Mouse (Mus musculus): ENCODE results near the gene Nos1ap.

Nos1ap gene

GRCm38 (mm10) chr1:170588353-170588752, 1.3 kb downstream of the Nos1ap start:
- no peak for DNase-seq (ENCODE audit: low spot score in 2 of 2)

DNA sequence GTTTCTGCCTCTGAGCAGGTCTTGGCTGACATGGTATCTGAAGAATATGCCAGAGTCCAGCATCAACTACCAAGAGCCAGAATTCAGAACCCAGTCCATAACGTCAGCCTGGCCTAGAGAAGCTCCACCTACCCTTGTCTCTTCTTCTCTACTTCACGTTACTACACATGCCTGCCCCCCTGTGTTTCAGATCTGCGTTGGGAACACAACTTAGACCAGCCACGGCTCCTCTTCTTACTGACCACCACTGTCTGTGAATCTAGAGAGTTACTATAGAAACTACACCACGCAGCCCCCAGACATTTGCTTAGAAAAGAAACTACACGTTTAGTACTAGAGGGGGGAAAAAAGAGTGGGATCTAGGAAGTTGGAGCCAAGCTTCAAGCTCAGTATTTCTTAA, 2.9 kb downstream of the Nos1ap start:
- peak; percentile 61 to 78 for DNase-seq (ENCODE audit: low spot score in 2 of 2)

DNA sequence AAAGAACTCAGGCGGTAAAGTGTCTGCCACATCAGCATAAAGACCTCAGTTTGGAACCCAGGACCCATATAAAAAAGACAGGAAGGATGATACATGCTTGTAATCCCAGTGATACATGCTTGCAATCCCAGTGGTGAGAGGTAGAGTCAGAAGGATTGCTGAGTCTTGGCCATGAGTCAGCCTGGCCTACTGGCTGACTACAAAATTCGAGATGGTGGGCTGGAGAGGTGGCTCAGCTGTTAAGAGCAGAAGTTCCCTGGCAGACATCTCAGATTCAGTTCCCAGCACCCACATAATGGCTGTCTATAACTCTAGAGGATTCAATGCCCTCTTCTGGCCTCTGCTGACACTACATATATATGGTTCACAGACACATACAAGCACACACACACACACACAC, 5.7 kb downstream of the Nos1ap start:
- DNase-seq (ENCODE audit: low spot score in 2 of 2), result no peak

DNA sequence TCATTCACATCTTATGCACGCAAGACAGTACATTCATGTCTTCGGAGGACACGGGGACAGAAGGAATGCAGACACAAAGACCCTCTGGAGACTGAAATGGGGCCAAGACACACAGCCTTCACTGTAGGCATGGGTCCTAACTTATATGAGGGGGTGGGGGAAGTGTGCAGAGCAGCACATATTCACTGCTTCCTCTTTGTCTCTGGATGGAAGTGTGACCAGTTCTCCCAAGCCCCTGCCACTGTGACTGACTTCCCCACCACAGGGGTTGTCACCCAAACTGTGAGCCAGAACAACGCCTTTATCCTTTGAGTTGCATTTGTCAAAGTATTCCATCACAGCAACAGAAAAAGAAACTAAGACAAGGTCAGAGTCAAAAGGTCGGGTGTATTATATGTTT, 7.3 kb downstream of the Nos1ap start:
- DNase-seq (ENCODE audit: low spot score in 2 of 2), result no peak

GRCm38 (mm10) chr1:170580485-170581110, 9.1 kb downstream of the Nos1ap start:
- no peak for DNase-seq (ENCODE audit: low spot score in 2 of 2)

DNA sequence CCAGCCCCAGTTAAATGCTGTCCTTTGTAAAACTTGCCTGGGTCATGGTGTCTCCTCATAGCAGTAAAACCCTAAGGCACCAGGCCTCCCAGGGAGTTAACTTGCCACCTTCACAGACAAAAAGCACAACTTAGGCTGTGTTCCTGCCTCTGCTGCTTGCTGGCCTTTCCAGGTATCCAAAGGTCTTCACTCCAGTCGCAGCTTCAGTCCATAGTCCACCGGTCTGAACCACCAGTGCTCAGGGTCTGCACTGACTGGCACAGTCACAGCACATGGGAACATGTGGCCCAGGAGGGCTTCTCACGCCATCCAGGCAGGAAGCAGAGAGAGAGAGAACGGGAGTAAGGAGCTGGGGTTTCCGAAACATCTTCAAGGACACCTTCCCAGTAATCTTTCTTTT, 10.2 kb downstream of the Nos1ap start:
- DNase-seq (ENCODE audit: low spot score in 2 of 2), result no peak

GRCm38 (mm10) chr1:170579063-170579462, 10.6 kb downstream of the Nos1ap start:
- DNase-seq (ENCODE audit: low spot score in 2 of 2), result no peak

DNA sequence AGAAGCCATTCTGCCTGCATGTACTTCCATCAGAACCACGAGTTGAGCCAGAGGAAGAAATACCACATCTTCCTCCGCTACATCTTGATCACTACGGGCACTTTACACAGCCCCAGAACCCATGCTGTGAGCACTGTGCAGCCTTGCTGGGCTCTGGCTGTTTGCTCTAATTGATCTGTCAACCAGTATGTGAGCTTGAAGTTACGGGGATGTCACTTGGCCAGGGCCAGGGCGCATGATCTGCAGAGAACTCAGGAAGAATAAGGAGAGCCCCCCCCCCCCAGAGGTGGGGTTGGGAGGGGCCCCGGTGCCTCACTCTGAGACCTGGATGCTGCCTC, 13.0 kb downstream of the Nos1ap start:
- DNase-seq (ENCODE audit: low spot score in 2 of 2), result no peak

DNA sequence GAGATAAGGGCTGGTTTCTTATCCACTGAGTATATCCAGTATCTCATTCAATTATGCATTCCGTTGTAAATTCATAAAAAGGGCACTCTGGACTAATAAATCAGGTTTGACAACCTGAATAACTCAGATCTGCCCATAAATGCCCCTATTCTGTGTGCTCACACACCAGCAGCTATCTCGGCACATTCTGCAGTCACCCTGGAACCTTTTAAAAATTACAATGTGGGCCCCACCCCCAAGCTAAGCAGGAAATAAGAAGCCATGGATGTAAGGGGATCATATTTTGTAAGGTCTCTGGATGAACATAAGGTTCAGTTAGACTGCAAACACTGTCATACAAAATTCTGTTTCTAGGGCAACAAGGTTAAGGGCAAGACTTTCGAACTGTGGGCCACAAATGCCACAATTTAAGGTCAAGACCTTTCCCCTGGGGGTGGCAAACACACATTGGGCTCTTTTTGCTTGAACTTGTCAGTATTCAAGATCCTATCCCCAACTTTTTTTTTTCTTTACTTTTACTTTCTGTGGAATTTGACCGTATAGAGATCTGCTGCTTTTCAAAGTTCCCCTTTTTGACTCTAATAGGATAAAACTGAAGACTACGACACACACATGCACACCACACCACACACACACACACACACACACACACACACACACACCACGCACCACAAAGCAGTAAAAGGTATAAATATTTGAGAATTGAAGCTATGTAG, 13.5 kb downstream of the Nos1ap start:
- DNase-seq (ENCODE audit: low spot score in 2 of 2), result no peak

GRCm38 (mm10) chr1:170573117-170573516, 16.5 kb downstream of the Nos1ap start:
- DNase-seq (ENCODE audit: low spot score in 2 of 2), result no peak

DNA sequence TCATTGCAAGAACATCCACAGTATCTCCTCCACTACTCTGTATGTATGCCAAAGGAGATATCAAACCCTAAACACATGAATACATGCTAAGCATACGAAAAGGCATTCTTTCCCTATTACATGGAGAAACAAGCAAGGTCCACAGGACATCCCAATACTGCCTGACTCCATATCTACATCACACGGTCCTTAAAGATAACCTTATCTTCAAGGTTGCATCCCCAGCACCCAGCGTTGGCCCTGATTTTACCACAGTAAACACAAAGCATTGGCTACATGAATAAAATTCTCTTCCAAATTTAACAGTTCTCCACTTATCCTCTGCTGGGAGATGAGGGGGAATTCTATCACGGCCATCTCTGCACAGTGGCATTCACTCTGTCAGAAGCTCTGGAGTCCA, 22.7 kb downstream of the Nos1ap start:
- no peak for DNase-seq (ENCODE audit: low spot score in 2 of 2)

GRCm38 (mm10) chr1:170566538-170566937, 23.1 kb downstream of the Nos1ap start:
- no peak for DNase-seq (ENCODE audit: low spot score in 2 of 2)

DNA sequence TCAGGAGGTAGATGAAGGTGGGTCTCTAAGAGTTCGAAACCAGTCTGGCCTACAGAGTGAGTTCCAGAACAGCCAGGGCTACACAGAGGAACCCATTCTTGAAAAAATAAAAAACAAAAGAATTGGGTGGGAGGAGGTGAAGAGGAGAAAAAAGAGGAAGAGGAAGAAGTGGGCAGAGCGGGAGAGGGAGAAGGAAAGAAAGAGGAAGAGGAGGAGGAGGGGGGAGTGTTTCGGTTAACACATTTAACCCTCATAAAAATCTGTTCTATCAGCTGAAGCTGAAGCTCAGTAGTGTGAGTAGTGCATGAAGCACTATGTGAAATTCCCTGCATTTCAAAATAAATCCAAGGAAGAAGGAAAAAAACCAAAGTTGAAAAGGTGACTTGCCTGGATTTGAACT, 24.7 kb downstream of the Nos1ap start:
- DNase-seq (ENCODE audit: low spot score in 2 of 2), result no peak

DNA sequence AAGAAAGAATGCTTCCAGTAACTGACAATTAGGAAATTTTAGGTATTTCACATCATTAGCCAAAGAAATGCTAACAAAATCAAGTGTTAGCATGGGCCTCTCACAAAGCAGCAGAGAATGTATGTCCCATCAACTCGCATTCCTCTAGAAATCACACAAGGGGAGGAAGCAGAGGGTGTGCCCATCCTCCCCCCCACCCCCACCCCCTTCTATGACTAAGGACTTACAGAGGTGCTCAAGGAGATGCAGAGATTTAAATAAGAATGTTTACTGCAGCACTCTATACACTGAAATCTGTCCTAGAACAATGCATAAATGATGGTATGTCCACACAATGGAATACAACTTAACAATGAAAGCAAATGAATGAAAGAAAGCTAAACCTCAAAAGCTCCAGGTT, 27.2 kb downstream of the Nos1ap start:
- DNase-seq (ENCODE audit: low spot score in 2 of 2), result no peak

GRCm38 (mm10) chr1:170560768-170561167, 28.9 kb downstream of the Nos1ap start:
- no peak for DNase-seq (ENCODE audit: low spot score in 2 of 2)

DNA sequence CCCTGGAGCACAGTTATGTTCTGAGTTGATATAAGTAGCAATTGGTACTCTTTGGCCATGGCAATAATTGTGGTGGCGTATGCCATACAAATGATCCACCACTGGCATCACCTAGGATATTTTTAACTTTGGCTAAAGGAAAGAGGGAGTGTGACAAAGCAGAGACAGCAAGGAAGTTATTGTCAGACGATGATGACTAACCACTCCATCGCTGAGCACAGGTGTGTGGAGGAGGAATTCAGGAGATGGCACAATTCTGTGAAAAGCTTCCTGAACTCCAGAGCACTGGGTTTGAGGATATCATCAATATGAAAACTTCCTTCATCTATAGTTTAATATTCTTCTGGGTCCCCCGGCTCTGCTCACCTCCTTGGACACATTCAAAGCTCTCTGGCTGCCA, 31.7 kb downstream of the Nos1ap start:
- no peak for DNase-seq (ENCODE audit: low spot score in 2 of 2)

- DNase-seq (ENCODE audit: low spot score in 2 of 2), result no peak
Measured at GRCm38 (mm10) chr1:170556696-170557095, 33.0 kb downstream of the Nos1ap start.

DNA sequence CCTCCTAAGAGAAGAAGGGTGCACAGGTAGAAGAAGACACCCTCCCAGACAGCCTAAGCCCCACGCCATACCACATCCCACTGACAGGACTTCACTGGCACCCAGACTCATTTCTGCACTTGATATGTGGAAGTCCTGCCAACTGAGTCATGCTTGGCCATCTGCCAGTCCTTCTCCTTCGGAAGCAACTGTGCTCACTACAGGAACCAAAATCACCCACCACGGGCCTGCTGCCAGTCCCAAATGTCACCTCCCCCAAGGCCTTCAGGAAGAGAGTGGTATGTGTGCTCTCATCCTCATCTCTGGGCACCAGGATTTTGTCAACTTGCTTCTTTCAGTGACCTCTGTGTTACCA, 34.7 kb downstream of the Nos1ap start:
- DNase-seq (ENCODE audit: low spot score in 2 of 2), result peak; percentile 90 to 92

DNA sequence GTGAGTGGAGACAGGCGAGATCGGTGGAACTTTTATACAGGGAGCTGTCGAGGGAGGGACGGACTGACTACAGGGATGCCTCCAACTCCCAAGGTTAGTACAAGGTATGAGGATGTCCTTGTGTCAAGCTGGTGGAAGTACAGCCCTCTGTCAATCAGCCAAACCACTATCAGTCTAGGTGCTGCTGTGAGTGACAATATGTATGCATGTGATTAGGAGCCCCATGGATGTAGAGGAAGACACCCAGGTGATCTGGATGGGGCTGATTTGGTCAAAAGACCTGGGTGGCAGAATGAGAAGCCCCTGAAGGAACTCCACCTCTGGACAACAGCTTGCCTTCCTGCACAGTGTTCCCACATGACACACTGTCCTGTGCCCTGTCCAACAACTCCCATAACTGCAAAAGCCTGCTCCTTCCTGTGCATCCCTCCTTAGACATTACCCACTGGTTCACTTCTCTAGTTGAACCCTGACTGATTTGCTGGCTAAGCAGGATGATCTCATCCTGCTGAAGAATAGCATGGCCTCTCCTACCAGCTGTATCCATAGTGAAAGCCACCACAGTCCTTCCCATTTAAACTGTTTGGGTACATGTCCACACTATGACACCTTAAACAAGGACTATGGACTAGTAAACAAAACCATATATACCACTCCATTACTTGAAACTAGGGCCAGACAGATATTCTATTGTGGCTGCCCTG, 35.3 kb downstream of the Nos1ap start:
- DNase-seq (ENCODE audit: low spot score in 2 of 2), result no peak

- no peak for DNase-seq (ENCODE audit: low spot score in 2 of 2)
Measured at GRCm38 (mm10) chr1:170550649-170551440, 38.8 kb downstream of the Nos1ap start.

GRCm38 (mm10) chr1:170549059-170549458, 40.6 kb downstream of the Nos1ap start:
- peak; percentile 61 to 65 for DNase-seq (ENCODE audit: low spot score in 2 of 2)

- no peak for DNase-seq (ENCODE audit: low spot score in 2 of 2)
Measured at GRCm38 (mm10) chr1:170548192-170548795, 41.4 kb downstream of the Nos1ap start.
